Mouse (Mus musculus): Measurements from ENCODE around the gene Rab35. TPM values are rescaled to one million over a fixed set of nuclear protein-coding genes. Genes with fewer than 3 reads are reported as not detected.
A peak's percentile ranks its signal among the peaks of the same experiment; 100 is the strongest.

Rab35 gene
- polyA plus RNA-seq, 1 experiment from 2014 or later: 17.9 TPM

GRCm38 (mm10) chr5:115651821-115652220 is 20.1 kb downstream of the Rab35 start:
- ATAC-seq (ENCODE audit: insufficient number of reproducible peaks, low FRiP score, low TSS enrichment, low read depth) (no peak), DNase-seq (ENCODE audit: low spot score) (no peak)
- Histone ChIP-seq H3K27ac (replicated peaks; ENCODE audit: low read depth, low read length) (no peak overlapping the region), H3K4me1 (ENCODE audit: control insufficient read depth, insufficient read depth, low read length) (peaks cover 5% of the 10 kb centered on the region), H3K36me3 (ENCODE audit: control insufficient read depth, insufficient read depth, low read length) (no peaks in the 10 kb centered on the region), H3K9me3 (ENCODE audit: control insufficient read depth, low read length) (no peaks in the 10 kb centered on the region), H3K4me2 (ENCODE audit: low read depth, severe bottlenecking) (peak overlapping the region; percentile 59; the same call in 1 of the 2 replicates), H3K9ac (ENCODE audit: low read length) (no peak overlapping the region), H3K4me3 (ENCODE audit: low read depth, low read length) (no peak overlapping the region), H3K27me3 (ENCODE audit: control insufficient read depth, insufficient read depth, low read length) (no peaks in the 10 kb centered on the region)
- 88% methylated on average over 10 of the region's 10 CpGs for WGBS

GRCm38 (mm10) chr5:115652681-115653575 is 21.2 kb downstream of the Rab35 start:
- Histone ChIP-seq H3K4me2 (ENCODE audit: low read depth, severe bottlenecking) (peak overlapping the region; percentile 59), H3K9me3 (ENCODE audit: control insufficient read depth, low read length) (no peaks in the 10 kb centered on the region), H3K27ac (replicated peaks; ENCODE audit: low read depth, low read length) (no peak overlapping the region), H3K36me3 (ENCODE audit: control insufficient read depth, insufficient read depth, low read length) (no peaks in the 10 kb centered on the region), H3K27me3 (ENCODE audit: control insufficient read depth, insufficient read depth, low read length) (no peaks in the 10 kb centered on the region), H3K4me1 (ENCODE audit: control insufficient read depth, insufficient read depth, low read length) (peaks cover 5% of the 10 kb centered on the region), H3K9ac (ENCODE audit: low read length) (peak overlapping the region; percentile 56), H3K4me3 (ENCODE audit: low read depth, low read length) (peak overlapping the region; percentile 35)
- ATAC-seq (ENCODE audit: insufficient number of reproducible peaks, low FRiP score, low TSS enrichment, low read depth): peak; percentile 99
- peak; percentile 100 for DNase-seq (ENCODE audit: low spot score)
- 4% methylated on average over 35 of the region's 35 CpGs for WGBS

DNA sequence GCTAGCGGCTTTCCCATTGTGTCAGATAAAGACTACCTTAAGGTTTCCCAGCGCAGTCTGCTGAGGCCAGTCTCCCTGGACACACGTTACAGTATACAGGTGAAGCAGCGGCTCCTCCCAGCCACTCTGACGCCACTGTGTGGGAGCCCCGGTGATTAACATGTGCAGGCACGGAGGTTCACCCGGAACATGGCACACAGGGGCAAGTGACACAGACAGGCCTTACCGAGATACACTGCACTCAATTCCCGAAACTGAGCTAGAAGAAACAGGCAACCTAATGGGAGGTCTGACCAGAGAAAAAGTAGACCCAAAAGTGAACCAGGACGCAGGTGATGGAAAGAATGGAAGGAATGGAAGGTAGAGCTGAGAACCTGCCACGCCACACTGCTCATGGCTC is 22.1 kb downstream of the Rab35 start:
- Histone ChIP-seq H3K4me1 (ENCODE audit: control insufficient read depth, insufficient read depth, low read length) (peaks cover 5% of the 10 kb centered on the region), H3K4me3 (ENCODE audit: low read depth, low read length) (no peak overlapping the region), H3K27ac (replicated peaks; ENCODE audit: low read depth, low read length) (no peak overlapping the region), H3K9ac (ENCODE audit: low read length) (no peak overlapping the region), H3K9me3 (ENCODE audit: control insufficient read depth, low read length) (no peaks in the 10 kb centered on the region), H3K36me3 (ENCODE audit: control insufficient read depth, insufficient read depth, low read length) (no peaks in the 10 kb centered on the region), H3K4me2 (ENCODE audit: low read depth, severe bottlenecking) (no peak overlapping the region), H3K27me3 (ENCODE audit: control insufficient read depth, insufficient read depth, low read length) (no peaks in the 10 kb centered on the region)
- DNase-seq (ENCODE audit: low spot score) (no peak), ATAC-seq (ENCODE audit: insufficient number of reproducible peaks, low FRiP score, low TSS enrichment, low read depth) (no peak)
- WGBS: 90% methylated on average over 12 of the region's 12 CpGs

DNA sequence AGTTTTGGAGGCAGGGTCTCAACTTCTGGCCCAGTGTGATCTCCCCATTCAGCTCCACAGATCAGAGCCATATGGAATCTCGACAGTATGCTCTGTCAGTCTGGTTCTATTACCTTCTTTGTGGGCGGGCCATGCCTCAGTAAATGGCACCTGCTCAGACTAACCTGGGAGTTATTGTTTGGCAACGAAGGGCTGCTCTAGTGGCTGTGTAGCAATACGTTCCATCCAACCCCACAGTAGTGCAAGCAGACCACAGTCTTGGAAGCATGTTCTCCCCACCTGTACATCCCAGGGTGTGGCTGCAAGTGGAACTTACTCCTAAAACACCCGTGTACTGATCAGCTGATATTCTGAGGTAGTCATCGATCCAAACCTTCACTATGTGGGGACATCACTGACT is 25.0 kb downstream of the Rab35 start:
- Histone ChIP-seq H3K9me3 (ENCODE audit: control insufficient read depth, low read length) (no peaks in the 10 kb centered on the region), H3K4me1 (ENCODE audit: control insufficient read depth, insufficient read depth, low read length) (peaks cover 5% of the 10 kb centered on the region), H3K4me2 (ENCODE audit: low read depth, severe bottlenecking) (no peak overlapping the region), H3K4me3 (ENCODE audit: low read depth, low read length) (no peak overlapping the region), H3K36me3 (ENCODE audit: control insufficient read depth, insufficient read depth, low read length) (no peaks in the 10 kb centered on the region), H3K27ac (replicated peaks; ENCODE audit: low read depth, low read length) (no peak overlapping the region), H3K9ac (ENCODE audit: low read length) (no peak overlapping the region), H3K27me3 (ENCODE audit: control insufficient read depth, insufficient read depth, low read length) (no peaks in the 10 kb centered on the region)
- 75% methylated on average over 6 of the region's 6 CpGs for WGBS
- ATAC-seq (ENCODE audit: insufficient number of reproducible peaks, low FRiP score, low TSS enrichment, low read depth): no peak
- DNase-seq (ENCODE audit: low spot score): no peak

- ATAC-seq (ENCODE audit: insufficient number of reproducible peaks, low FRiP score, low TSS enrichment, low read depth) (no peak), DNase-seq (ENCODE audit: low spot score) (no peak)
- H3K36me3 ChIP-seq (ENCODE audit: control insufficient read depth, insufficient read depth, low read length): no peaks in the 10 kb centered on the region
- no peak overlapping the region for H3K27ac ChIP-seq (replicated peaks; ENCODE audit: low read depth, low read length)
- H3K9ac ChIP-seq (ENCODE audit: low read length): no peak overlapping the region
- H3K4me2 ChIP-seq (ENCODE audit: low read depth, severe bottlenecking): no peak overlapping the region
- H3K4me1 ChIP-seq (ENCODE audit: control insufficient read depth, insufficient read depth, low read length): peaks cover 1% of the 10 kb centered on the region
- H3K4me3 ChIP-seq (ENCODE audit: low read depth, low read length): no peak overlapping the region
- H3K27me3 ChIP-seq (ENCODE audit: control insufficient read depth, insufficient read depth, low read length): no peaks in the 10 kb centered on the region
- 81% methylated on average over 1 of the region's 1 CpGs for WGBS
- H3K9me3 ChIP-seq (ENCODE audit: control insufficient read depth, low read length): no peaks in the 10 kb centered on the region
Observed at GRCm38 (mm10) chr5:115657234-115657633, 25.5 kb downstream of the Rab35 start.

DNA sequence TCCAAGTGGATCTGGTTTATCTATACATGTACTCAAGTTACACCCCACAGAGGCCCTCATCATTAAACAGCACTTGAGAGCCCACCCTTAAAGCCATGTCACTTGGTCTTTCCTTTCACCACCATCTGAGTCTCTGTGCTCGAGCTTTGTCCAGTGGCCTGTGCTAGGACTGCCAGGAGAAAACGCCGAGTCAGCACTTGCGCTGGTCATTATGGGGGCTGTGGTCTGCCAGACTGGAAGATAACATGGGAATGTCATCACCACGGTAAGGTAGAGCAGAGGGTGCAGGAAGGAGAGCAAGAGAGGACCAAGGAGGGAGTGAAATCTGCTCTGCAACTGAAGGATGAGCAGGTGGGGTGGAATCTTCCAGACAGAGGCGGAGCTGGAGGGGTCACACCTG is 26.6 kb downstream of the Rab35 start:
- Histone ChIP-seq H3K27ac (replicated peaks; ENCODE audit: low read depth, low read length) (no peak overlapping the region), H3K9me3 (ENCODE audit: control insufficient read depth, low read length) (no peaks in the 10 kb centered on the region), H3K9ac (ENCODE audit: low read length) (no peak overlapping the region), H3K4me2 (ENCODE audit: low read depth, severe bottlenecking) (no peak overlapping the region), H3K4me1 (ENCODE audit: control insufficient read depth, insufficient read depth, low read length) (no peaks in the 10 kb centered on the region), H3K27me3 (ENCODE audit: control insufficient read depth, insufficient read depth, low read length) (no peaks in the 10 kb centered on the region), H3K36me3 (ENCODE audit: control insufficient read depth, insufficient read depth, low read length) (no peaks in the 10 kb centered on the region), H3K4me3 (ENCODE audit: low read depth, low read length) (no peak overlapping the region)
- no peak for DNase-seq (ENCODE audit: low spot score)
- 86% methylated on average over 6 of the region's 6 CpGs for WGBS
- ATAC-seq (ENCODE audit: insufficient number of reproducible peaks, low FRiP score, low TSS enrichment, low read depth): no peak

DNA sequence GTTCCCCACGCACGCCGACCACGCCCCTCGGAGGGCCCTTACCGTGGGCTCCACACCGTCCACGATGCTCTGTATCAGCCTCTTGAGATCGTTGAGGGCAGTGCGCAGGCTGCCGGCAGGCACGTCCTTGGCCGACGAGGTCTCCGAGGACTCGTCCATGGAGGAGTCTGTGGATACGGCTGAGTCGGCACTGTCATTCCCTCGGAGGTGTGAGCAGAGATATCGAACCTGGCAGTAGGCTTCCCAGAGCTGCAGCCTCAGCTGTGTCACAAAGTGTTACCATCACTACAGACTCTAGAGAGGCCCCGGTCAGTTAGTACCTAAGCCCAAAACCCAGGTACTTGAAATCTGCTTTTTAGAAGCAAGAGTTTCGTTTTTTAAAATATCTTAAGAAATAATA is 30.9 kb downstream of the Rab35 start:
- WGBS: 88% methylated on average over 22 of the region's 22 CpGs
- DNase-seq (ENCODE audit: low spot score): no peak
- no peak overlapping the region for H3K9ac ChIP-seq (ENCODE audit: low read length)

GRCm38 (mm10) chr5:115666366-115667065 is 34.8 kb downstream of the Rab35 start:
- H3K27me3 ChIP-seq (ENCODE audit: control insufficient read depth, insufficient read depth, low read length): no peaks in the 10 kb centered on the region
- no peak overlapping the region for H3K9ac ChIP-seq (ENCODE audit: low read length)
- H3K4me2 ChIP-seq (ENCODE audit: low read depth, severe bottlenecking): no peak overlapping the region
- no peaks in the 10 kb centered on the region for H3K4me1 ChIP-seq (ENCODE audit: control insufficient read depth, insufficient read depth, low read length)
- 71% methylated on average over 8 of the region's 8 CpGs for WGBS
- H3K4me3 ChIP-seq (ENCODE audit: low read depth, low read length): no peak overlapping the region
- H3K27ac ChIP-seq (replicated peaks; ENCODE audit: low read depth, low read length): no peak overlapping the region
- H3K36me3 ChIP-seq (ENCODE audit: control insufficient read depth, insufficient read depth, low read length): no peaks in the 10 kb centered on the region
- H3K9me3 ChIP-seq (ENCODE audit: control insufficient read depth, low read length): no peaks in the 10 kb centered on the region
- DNase-seq (ENCODE audit: low spot score) (no peak), ATAC-seq (ENCODE audit: insufficient number of reproducible peaks, low FRiP score, low TSS enrichment, low read depth) (no peak)

More for the DNA sequence above, 30.9 kb downstream of the Rab35 start:
- no peak for ATAC-seq (ENCODE audit: insufficient number of reproducible peaks, low FRiP score, low TSS enrichment, low read depth)
- Histone ChIP-seq H3K4me3 (ENCODE audit: low read depth, low read length) (no peak overlapping the region), H3K27ac (replicated peaks; ENCODE audit: low read depth, low read length) (no peak overlapping the region), H3K36me3 (ENCODE audit: control insufficient read depth, insufficient read depth, low read length) (no peaks in the 10 kb centered on the region), H3K9me3 (ENCODE audit: control insufficient read depth, low read length) (no peaks in the 10 kb centered on the region), H3K4me2 (ENCODE audit: low read depth, severe bottlenecking) (no peak overlapping the region), H3K4me1 (ENCODE audit: control insufficient read depth, insufficient read depth, low read length) (no peaks in the 10 kb centered on the region), H3K27me3 (ENCODE audit: control insufficient read depth, insufficient read depth, low read length) (no peaks in the 10 kb centered on the region)

Data from limb, embryonic 11.5 days (tissue).